Mouse (Mus musculus): ENCODE data around the gene Hist1h4i.

The Hist1h4i gene

DNA sequence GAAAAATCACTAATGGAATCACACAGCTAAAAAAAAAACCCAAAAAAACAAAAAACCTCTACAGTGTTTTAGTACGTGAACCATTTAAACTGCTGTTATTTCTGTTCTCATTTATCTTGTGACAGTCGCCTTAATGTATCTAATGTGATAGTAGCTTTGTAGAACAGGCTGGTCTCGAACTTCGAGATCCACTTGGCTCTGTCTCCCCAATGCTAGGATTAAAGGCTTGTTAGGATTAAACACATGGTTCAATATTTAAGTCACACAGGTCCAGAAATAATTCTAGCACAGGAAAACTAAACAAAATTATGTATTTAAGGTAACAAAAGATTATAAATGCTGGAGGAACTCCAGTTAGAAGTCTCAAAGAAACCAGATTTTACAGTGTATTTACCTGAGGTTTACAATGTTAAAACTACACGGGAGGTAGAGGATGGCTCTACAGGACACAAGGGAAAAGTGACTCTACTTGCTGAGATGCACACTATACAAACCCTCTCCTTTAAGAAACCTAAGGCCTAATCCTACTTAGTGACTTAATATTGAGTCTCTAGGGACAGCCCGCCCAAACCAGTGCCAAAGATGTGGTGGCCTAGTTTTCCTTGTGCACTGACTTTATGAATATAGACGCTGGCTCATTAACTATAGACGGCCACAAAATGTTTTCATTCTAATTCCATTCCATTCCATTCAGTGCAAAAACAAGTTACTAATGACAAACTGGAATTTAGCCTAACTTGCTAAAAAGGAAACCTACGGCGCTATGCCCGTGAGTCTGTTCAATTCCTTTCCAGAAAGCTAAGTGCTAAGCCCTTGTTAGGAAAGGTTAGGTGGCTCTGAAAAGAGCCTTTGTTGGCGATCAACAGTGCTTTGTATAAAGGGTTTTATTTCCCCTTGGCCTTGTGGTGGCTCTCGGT lies 747 bp upstream of the Hist1h4i start:
- ChIA-PET POLR2A (interaction anchor here (0.6 to 10.5 kb wide), 141 partner anchors 8 to 1721 kb away, joined by 3 to 225 read pairs (median 7); partner anchors contain the start of genes Hist1h2ac (in 3 of the 4), Hist1h2ae (in 3 of the 4), Hist1h2af (in 3 of the 4) and Hist1h2ah (in 3 of the 4)), CTCF (interaction anchor here (0.5 to 3.2 kb wide), 7 partner anchors 9 to 1522 kb away, joined by 3 to 30 read pairs (median 4); no protein-coding TSS in a partner anchor)

DNA sequence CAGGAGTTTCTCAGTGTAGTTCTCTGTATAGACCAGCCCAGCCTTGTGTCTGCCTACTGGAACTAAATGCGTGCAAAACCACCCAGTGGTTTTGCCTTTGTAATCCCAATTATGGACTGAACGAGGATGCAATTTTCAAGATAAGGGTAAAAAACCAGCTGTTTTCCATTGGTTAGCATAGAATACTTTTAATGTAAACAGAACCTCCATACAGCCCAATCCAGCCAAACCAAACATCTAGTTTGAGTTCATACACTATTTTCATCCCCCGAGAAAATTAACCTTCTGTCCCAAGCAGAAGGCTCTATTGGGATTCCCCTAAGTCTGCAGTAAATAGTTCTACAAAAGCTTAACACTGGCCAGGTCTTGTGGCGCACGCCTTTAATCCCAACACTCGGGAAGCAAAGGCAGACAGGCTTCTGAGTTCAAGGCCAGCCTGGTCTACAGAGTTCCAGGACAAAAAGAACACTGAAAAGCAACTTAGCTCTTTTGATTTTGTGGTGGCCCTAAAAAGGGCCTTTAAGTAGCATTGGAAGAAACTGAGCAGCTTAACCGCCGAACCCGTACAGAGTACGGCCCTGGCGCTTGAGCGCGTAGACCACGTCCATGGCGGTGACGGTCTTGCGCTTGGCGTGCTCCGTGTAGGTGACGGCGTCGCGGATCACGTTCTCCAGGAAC lies 559 bp downstream of the Hist1h4i start:
- CTCF ChIA-PET: interaction anchor here in 1 of 4 experiments (1.6 kb wide), 1 partner anchor 10 kb away, joined by 4 read pairs; no protein-coding TSS in a partner anchor
- POLR2A ChIA-PET: interaction anchor here in 3 of 4 experiments (0.6 to 10.5 kb wide), 72 partner anchors 8 to 1722 kb away, joined by 3 to 225 read pairs (median 4); partner anchors contain the start of genes Hist1h2bl (in 3 of the 3), Hist1h3h (in 3 of the 3), Hist1h1b (in 2 of the 3) and Hist1h2ae (in 2 of the 3)

DNA sequence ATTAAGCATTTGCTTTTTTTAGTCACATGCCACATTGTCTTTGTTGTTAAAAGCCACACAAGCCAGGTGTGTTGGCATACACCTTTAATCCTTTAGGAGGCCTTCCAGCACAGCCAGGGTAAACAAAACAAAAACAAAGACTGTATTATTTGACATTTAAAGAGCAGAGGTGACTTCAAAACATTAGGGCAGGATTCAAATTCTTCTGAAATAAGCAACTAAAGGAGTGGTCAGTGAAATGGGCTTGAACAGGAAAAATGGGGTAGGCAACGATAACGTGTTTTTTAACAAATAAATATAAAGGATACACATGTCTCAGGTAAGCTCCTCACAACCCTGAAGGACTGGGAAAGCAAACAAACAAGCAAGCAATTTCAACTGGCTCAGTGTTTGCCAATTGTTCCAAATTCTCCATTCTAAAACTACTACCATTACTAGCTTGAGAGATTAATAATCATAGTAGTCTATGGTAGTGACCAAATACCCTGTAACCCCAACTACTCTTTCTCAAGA lies 1.2 kb downstream of the Hist1h4i start:
- CTCF ChIA-PET: interaction anchor here in 1 of 4 experiments (1.6 kb wide), 1 partner anchor 11 kb away, joined by 4 read pairs; no protein-coding TSS in a partner anchor
- POLR2A ChIA-PET: interaction anchor here in 3 of 4 experiments (0.6 to 10.5 kb wide), 65 partner anchors 7 to 1723 kb away, joined by 3 to 225 read pairs (median 4); partner anchors contain the start of genes Hist1h2bl (in 3 of the 3), Hist1h3h (in 3 of the 3), Hist1h2ae (in 2 of the 3) and Hist1h2af (in 2 of the 3)

DNA sequence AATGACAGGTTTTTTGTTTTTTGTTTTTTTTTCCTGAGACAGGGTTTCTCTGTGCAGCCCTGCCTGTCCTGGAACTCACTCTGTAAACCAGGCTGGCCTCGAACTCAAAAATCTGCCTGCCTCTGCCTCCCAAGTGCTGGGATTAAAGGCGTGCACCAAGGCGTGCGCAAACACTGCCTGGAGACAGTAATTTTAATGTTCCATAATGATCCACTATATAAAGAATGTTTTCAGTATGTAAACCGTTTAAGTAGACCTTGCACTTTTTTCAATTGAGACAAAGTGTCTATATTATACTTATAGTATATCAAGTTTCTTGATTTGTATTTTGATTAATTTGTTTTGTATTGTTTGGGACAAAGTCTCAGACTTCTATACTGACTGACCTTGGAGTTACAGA lies 1.8 kb downstream of the Hist1h4i start:
- CTCF ChIA-PET: no interaction called here
- POLR2A ChIA-PET: interaction anchor here in 3 of 4 experiments (0.7 to 10.5 kb wide), 19 partner anchors 6 to 1644 kb away, joined by 3 to 225 read pairs (median 4); partner anchors contain the start of genes Hist1h2ah (in 2 of the 3), Hist1h2ai (in 2 of the 3), Hist1h2bk (in 2 of the 3) and Hist1h2bl (in 2 of the 3)

DNA sequence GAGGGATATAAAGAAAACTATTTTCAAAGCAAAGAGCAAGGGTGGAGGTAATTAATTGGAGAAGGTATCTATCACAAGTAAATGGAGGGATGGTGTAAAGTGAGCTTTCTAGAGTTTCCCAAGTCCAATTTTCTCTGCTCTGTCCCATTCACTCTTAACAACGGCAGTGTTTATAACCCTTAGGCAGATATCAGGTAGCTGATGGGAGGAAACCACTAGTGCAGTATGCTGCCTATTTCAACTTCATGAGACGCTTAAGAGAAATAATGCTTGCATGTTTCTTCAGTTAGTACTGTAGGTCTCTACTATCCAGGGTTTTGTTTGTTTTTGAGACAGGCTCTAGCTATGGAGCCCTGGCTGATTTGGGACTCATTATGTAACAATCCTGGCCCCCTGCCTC lies 3.7 kb downstream of the Hist1h4i start:
- CTCF ChIA-PET: no interaction called here

DNA sequence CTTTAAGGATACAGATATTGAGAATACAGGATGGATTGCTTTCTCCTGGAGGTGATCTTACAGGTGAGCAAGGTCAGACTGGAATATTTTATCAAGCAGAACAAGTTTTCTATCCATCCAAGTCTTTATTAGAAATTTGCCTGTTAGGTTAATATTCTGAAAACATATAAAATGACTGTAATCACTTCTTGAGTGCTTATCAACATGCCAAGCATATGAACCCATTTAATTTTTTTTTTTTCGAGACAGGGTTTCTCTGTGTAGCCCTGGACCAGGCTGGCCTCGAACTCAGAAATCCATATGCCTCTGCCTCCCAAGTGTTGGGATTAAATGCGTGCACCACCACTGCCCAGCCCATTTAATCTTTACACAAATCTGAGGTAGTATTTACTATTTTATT lies 4.2 kb downstream of the Hist1h4i start:
- ChIA-PET CTCF (interaction anchor here in 1 of 4 experiments (1.6 kb wide), 1 partner anchor 1365 kb away, joined by 8 read pairs; no protein-coding TSS in a partner anchor), POLR2A (interaction anchor here (0.8 to 10.4 kb wide), 44 partner anchors 6 to 1714 kb away, joined by 3 to 225 read pairs (median 12); partner anchors contain the start of genes Hist1h1b (in 3 of the 4), Hist1h2ag (in 2 of the 4), Hist1h2an (in 2 of the 4) and Hist1h2bj (in 2 of the 4))

More for the DNA sequence above, 3.7 kb downstream of the Hist1h4i start:
- POLR2A ChIA-PET: interaction anchor here in 3 of 4 experiments (0.7 to 10.4 kb wide), 26 partner anchors 6 to 1544 kb away, joined by 3 to 225 read pairs (median 12); partner anchors contain the start of genes Hist1h2ag (in 2 of the 3), Hist1h2an (in 2 of the 3), Hist1h2bj (in 2 of the 3) and Hist1h2bp (in 2 of the 3)

DNA sequence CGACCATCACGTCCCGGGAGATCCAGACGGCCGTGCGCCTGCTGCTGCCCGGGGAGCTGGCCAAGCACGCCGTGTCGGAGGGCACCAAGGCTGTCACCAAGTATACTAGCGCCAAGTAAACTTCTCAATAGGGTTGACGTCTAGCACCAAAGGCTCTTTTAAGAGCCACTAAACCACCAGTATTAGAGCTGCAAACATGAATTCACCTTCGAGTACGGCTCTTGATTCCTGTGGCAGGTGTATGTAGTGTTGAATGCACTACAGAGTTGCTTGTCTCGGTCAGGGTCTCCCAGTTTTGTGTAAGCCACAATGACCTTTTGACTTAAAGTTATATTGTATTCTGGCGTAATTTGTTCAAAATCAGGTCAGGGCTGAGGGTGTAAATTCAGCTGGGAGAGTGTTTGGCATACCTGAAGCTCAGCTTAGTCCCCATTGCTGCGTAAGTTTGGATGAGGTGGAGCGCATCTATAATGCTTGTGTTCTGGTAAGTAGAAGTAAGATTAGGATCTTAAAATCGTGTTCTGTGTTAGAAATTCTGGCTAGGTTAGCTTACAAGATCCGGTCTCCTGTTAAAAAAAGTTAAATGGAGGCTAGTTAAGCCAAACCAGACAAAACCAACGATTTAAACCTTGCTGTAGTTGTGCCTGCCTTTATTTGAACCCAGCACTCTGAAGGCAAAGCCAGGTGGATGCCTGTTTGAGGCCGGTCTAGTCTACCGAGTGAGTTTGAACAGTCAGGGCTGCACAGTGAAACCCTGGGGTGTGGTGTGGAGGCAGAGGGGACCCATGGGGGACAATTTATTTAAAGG lies 4.8 kb downstream of the Hist1h4i start:
- CTCF ChIA-PET: interaction anchor here in 1 of 4 experiments (1.2 to 2.5 kb wide), 3 partner anchors 7 to 1365 kb away, joined by 3 to 9 read pairs (median 8); partner anchors contain the start of genes Hist1h2ag, Hist1h2bj and Hist1h2bl
- POLR2A ChIA-PET: interaction anchor here (0.6 to 10.4 kb wide), 127 partner anchors 7 to 1727 kb away, joined by 3 to 225 read pairs (median 6); partner anchors contain the start of genes Hist1h1b (in 3 of the 4), Hist1h2ag (in 3 of the 4), Hist1h2an (in 3 of the 4) and Hist1h2bj (in 3 of the 4)

DNA sequence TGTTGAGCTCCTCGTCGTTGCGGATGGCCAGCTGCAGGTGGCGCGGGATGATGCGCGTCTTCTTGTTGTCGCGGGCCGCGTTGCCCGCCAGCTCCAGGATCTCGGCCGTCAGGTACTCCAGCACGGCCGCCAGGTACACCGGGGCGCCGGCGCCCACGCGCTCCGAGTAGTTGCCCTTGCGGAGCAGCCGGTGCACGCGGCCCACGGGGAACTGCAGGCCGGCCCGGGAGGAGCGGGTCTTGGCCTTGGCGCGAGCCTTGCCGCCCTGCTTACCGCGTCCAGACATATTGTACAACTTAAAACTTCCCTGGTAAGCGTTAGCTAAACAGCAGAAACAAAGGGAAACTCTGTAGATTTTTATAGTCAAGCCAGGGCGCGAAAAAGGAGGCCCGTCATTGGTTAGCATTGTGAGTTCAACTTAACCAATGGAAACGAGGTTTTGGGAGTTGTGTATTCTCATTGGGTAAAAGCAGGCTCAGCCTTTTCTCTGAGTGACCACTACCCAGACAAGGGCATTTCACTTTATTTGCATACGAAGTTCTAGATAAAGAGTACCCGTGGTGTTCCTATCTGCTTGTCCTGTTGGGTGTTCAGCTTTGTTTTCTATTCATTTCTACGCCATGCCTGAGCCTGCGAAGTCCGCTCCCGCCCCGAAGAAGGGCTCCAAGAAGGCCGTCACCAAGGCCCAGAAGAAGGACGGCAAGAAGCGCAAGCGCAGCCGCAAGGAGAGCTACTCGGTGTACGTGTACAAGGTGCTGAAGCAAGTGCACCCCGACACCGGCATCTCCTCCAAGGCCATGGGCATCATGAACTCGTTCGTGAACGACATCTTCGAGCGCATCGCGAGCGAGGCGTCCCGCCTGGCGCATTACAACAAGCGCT lies 5.7 kb downstream of the Hist1h4i start, which contains the start of the genes Hist1h2ah and Hist1h2bk:
Gene Hist1h2ah (minus strand): TSS at position 302 of the 882 bp plus-strand sequence.
Gene Hist1h2bk (plus strand): TSS at position 604 of the 882 bp plus-strand sequence.
- CTCF ChIA-PET: interaction anchor here in 2 of 4 experiments (0.7 to 2.5 kb wide), 4 partner anchors 8 to 1366 kb away, joined by 3 to 9 read pairs (median 6); partner anchors contain the start of genes Hist1h2ag (in 1 of the 2), Hist1h2bj (in 1 of the 2) and Hist1h2bl (in 1 of the 2)
- POLR2A ChIA-PET: interaction anchor here (0.6 to 10.4 kb wide), 176 partner anchors 8 to 1798 kb away, joined by 3 to 225 read pairs (median 5); partner anchors contain the start of genes Hist1h1a (in 3 of the 4), Hist1h1b (in 3 of the 4), Hist1h2ag (in 3 of the 4) and Hist1h2an (in 3 of the 4)

DNA sequence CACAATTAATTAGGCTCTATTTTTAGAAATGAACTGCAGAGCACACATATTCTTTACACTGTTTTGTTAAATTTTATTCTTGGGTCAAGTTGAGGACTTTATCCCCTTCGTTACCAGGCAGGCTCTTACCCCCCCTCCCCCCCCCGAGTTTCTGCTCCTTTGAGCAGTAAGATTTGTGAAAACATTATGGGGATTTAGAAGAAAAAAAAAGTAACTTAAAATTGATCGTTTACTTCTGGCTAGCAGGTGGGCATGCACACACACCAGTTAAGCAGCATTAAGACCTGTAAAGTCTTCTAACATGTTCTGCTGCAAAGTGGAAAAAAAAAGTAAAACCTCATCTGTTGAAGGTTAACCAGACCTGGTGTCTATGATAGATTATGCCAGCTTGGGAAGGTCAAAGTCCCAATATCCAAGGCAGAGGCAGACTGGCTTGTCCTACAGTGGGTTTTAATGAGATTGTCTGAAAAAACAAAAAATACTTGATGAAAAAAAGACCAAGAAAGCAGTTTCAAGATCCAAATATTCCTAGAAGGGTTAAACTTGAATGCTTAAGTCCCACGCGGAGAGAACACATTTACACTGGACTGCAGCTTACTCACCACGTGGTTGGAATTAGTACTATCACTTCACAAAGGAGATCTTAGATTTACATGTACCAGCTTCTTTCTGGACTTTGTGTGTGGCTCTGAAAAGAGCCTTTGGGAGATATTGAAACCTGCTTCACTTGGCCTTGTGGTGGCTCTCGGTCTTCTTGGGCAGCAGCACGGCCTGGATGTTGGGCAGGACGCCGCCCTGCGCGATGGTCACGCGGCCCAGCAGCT lies 6.5 kb downstream of the Hist1h4i start:
- ChIA-PET POLR2A (interaction anchor here (0.5 to 10.4 kb wide), 144 partner anchors 8 to 1799 kb away, joined by 3 to 225 read pairs (median 6); partner anchors contain the start of genes Hist1h1a (in 3 of the 4), Hist1h1b (in 3 of the 4), Hist1h2ag (in 3 of the 4) and Hist1h2an (in 3 of the 4)), CTCF (interaction anchor here in 2 of 4 experiments (0.7 to 2.5 kb wide), 2 partner anchors 9 to 108 kb away, joined by 3 to 9 read pairs; partner anchors contain the start of genes Hist1h2ag (in 1 of the 2) and Hist1h2bj (in 1 of the 2))

DNA sequence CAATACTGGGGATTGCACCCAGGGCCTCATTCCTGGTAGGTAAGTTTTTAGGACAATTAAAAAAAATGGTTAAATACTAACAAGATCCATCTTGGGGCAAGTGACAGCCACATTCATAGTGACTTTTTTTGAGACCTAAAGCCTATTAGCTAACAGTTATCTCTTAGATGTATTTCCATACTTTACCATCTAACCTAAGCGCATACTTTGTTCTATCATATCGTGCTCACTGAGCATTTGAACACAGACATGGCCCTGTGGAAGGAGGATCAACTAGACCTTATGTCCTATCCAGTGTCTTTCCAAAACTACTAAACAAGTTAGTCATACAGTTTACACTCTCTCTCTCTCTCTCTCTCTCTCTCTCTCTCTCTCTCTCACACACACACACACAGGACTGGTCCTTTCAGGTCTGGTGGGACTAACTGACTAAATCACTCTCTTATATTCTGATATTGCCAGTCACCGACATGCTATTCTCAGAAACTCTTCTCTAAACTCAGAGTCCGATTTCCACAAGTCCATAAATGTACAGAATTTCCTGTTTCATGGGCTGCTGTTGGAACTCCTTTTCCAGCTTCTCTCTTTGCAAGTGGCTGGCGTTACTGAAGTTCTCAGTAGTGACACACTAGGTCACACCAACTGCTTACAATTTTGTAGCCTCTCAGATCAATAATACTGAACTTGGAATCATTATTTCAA lies 7.3 kb downstream of the Hist1h4i start:
- ChIA-PET CTCF (interaction anchor here in 1 of 4 experiments (0.9 to 2.5 kb wide), 2 partner anchors 10 to 60 kb away, joined by 3 to 9 read pairs; partner anchors contain the start of genes Hist1h2ag and Hist1h2bj), POLR2A (interaction anchor here in 3 of 4 experiments (0.5 to 10.4 kb wide), 50 partner anchors 8 to 1588 kb away, joined by 3 to 225 read pairs (median 7); partner anchors contain the start of genes Hist1h2ag (in 3 of the 3), Hist1h2bj (in 3 of the 3), Hist1h2ai (in 2 of the 3) and Hist1h2bl (in 2 of the 3))

DNA sequence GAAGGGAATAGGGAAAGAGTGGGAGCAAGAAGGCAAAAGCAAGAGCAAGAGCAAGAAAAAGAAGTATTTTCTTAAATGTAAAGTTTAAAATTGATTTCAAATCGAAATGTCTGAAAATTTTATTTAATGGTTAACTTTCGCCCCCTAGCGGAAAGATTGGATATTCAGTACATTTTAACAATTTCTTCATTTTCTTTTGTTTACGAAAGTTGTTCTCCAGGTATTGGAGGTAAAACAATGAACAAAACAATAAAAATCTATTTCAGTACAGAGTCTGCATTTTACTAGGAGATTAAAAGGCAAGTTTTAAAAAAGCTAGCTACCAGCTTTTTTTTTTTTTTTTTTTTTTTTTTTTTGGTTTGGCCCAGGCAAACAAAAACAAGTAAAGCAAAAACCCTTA lies 10.7 kb downstream of the Hist1h4i start:
- ChIA-PET CTCF (interaction anchor here in 2 of 4 experiments (0.6 to 1.5 kb wide), 4 partner anchors 14 to 780 kb away, joined by 3 to 6 read pairs (median 3); no protein-coding TSS in a partner anchor), POLR2A (interaction anchor here in 3 of 4 experiments (0.6 to 10.4 kb wide), 13 partner anchors 10 to 1501 kb away, joined by 3 to 225 read pairs (median 5); partner anchors contain the start of genes Hist1h2ag (in 2 of the 3), Hist1h2bj (in 2 of the 3), Hist1h4i (in 2 of the 3) and Hist1h3h (in 1 of the 3))

DNA sequence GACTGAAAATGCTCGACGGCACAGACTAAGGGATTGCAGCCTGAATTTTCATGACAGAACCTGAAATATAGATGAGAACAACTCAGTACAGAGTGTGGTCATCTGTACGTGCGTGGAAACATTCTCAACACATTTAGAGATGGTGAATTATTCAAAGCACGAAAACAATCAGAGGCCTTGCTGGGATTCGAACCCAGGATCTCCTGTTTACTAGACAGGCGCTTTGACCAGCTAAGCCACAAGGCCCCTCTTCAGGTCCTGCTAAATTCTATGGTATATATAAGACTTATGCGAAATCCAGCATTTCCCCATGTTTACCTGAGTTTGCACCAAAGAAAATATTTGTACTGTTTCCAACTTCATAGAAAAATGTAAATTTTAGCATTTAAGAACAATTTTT lies 11.2 kb downstream of the Hist1h4i start:
- ChIA-PET POLR2A (interaction anchor here in 3 of 4 experiments (0.6 to 10.4 kb wide), 18 partner anchors 11 to 1721 kb away, joined by 3 to 225 read pairs (median 5); partner anchors contain the start of genes Hist1h2ag (in 3 of the 3), Hist1h2bj (in 3 of the 3), Hist1h4i (in 2 of the 3) and Hist1h2ab (in 1 of the 3)), CTCF (interaction anchor here in 3 of 4 experiments (0.6 to 2.0 kb wide), 7 partner anchors 14 to 1372 kb away, joined by 3 to 10 read pairs (median 4); no protein-coding TSS in a partner anchor)

Data from embryonic stem cell, embryonic (primary cell).